Mouse (Mus musculus) heart, adult 2 months (tissue): Measurements from ENCODE around the gene Slc15a2.

ENCODE experiments used
- EP300 ChIP-seq: fragments of 200-500 bp; IDR thresholded peaks from 2 replicates; pipeline ENCODE4 v1.6.1; 2011; ENCODE audit warnings: low read depth, low read length, control low read depth; ENCODE audit not compliant: insufficient read depth
- POLR2A ChIP-seq: fragments of 200-500 bp; IDR thresholded peaks from 2 replicates; pipeline ENCODE4 v1.6.1; 2011; ENCODE audit warnings: mild to moderate bottlenecking, low read depth, low read length, control low read depth; ENCODE audit not compliant: insufficient read depth

DNA sequence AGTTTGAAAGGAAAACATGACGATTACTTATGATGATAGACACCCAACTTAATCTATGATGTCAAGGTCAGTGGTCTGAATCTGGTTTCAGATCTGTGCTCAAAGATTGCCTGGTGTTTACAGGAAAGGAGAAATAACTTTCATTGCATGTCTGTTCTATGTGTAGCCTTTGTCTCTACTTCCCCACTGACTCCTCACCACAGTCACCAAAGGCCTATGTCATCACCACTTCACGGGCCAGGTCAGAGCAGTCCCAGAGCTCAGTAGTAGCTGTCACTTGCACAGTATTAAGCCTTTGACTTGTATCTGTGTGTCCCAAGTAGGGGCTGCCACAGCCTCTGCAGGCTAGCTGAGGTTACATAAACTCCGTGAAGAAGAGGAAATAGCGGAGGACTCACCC, 67.3 kb downstream of the Slc15a2 start:
- TF ChIP-seq EP300: no peak
- no peak for TF ChIP-seq POLR2A
